Mouse (Mus musculus) forebrain, embryonic 16.5 days (tissue): ENCODE measurements around the gene Abhd11. TPM values are rescaled to one million over a fixed set of nuclear protein-coding genes. Genes with fewer than 3 reads are reported as not detected.
"Not testable (repeated sequence)": the region's sequence is repeated elsewhere in the genome, so short reads cannot be mapped to it uniquely, and the experiment has no call there.

Source experiments
- ATAC-seq: fragments of 200-750 bp; cut with Nextera tagmentation; 2 replicates; pipeline ENCODE4 v1.8.0; 2017; ENCODE audit warnings: mild to moderate bottlenecking, moderate library complexity
- H3K27ac ChIP-seq: fragments of 300-500 bp; sonication (generic); 2 replicates; pipeline ENCODE4 v1.5.1; 2014; ENCODE audit warnings: low read length, control low read depth
- H3K27me3 ChIP-seq: fragments of 300-500 bp; sonication (generic); replicated peaks from 2 replicates; pipeline ENCODE4 v1.6.1; 2014; ENCODE audit warnings: low read length; ENCODE audit not compliant: control insufficient read depth, insufficient read depth
- H3K36me3 ChIP-seq: fragments of 300-500 bp; sonication (generic); 2 replicates; pipeline ENCODE4 v1.6.1; 2014; ENCODE audit not compliant: control insufficient read depth, insufficient read depth
- H3K4me1 ChIP-seq: fragments of 300-500 bp; sonication (generic); replicated peaks from 2 replicates; pipeline ENCODE4 v1.6.1; 2014; ENCODE audit warnings: low read length; ENCODE audit not compliant: control insufficient read depth, insufficient read depth
- H3K4me2 ChIP-seq: fragments of 300-500 bp; sonication (generic); 2 replicates; pipeline ENCODE4 v1.6.1; 2014; ENCODE audit warnings: mild to moderate bottlenecking, low read length, control low read depth
- H3K4me3 ChIP-seq: fragments of 300-500 bp; sonication (generic); replicated peaks from 2 replicates; pipeline ENCODE4 v1.5.1; 2014; ENCODE audit warnings: mild to moderate bottlenecking, low read length, control low read depth
- H3K9ac ChIP-seq: fragments of 300-500 bp; sonication (generic); replicated peaks from 2 replicates; pipeline ENCODE4 v1.6.1; 2014; ENCODE audit warnings: low read depth, low read length, control low read depth
- H3K9me3 ChIP-seq: fragments of 300-500 bp; sonication (generic); 2 replicates; pipeline ENCODE4 v1.6.1; 2016; ENCODE audit warnings: low read length; ENCODE audit not compliant: control insufficient read depth
- WGBS: fragments of 180-500 bp; shearing (Covaris S2); extraction: QIAGEN DNeasy Blood & Tissue Kit; methylation state at CpG from one replicate; pipeline ENCODE4 v1.1.7; 2014; 5-methylcytosine and 5-hydroxymethylcytosine counted together
- polyA plus RNA-seq: library from polyadenylated mRNA; unstranded; fragments of >200 nt; fragmentation: Nextera tagmentation; extraction: Ambion mirVana; gene quantifications from 2 replicates; pipeline ENCODE4 v1.2.1, GENCODE M21; 2015

Abhd11 gene
- 70.6 and 78.0 TPM in 2 replicates for polyA plus RNA-seq

- H3K27ac ChIP-seq: peak within 1 kb of the TSS; percentile 99
- peak; percentile 90 for ATAC-seq
- 0 out of 2 replicates have a peak, but pooled peaks cover 2% of the 10 kb centered on the region for H3K27me3 ChIP-seq
- H3K4me2 ChIP-seq: peak within 1 kb of the TSS; percentile 56
- H3K9ac ChIP-seq: peak within 1 kb of the TSS; percentile 76
- peaks cover 19% of the 10 kb centered on the region for H3K4me1 ChIP-seq
- H3K9me3 ChIP-seq: no peaks in the 10 kb centered on the region
- no peaks in the 10 kb centered on the region for H3K36me3 ChIP-seq
- WGBS: under 1% methylated on average over 52 of the region's 52 CpGs
- H3K4me3 ChIP-seq: peak within 1 kb of the TSS; percentile 80
Measured at GRCm38 (mm10) chr5:135008671-135009589, at the start of gene Abhd11. Gene Abhd11 (plus strand): TSS chr5:135009152.

DNA sequence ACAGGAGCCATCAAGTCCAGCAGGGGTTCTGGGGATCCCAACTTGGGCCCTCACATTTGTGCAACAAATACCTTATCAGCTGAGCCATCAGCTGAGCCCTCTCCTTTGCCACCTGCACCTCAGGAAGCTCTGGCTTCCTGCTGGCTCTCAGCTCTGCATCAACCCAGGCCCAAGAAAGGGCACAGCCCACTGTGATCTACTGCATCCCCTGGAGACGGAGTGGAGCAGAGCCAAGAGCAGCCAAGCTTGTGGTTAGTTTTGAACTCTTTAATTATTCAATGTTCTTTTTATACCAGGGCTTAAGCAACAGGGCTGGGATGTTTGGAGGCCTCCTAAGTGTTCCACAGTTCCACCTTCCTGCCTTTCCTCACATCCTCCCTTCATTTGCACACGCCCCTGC, 48.5 kb upstream of the Abhd11 start:
- 73% methylated on average over 2 of the region's 2 CpGs for WGBS
- Histone ChIP-seq H3K9me3 (no peaks in the 10 kb centered on the region), H3K4me2 (no peak overlapping the region), H3K27ac (no peak overlapping the region), H3K4me1 (no peaks in the 10 kb centered on the region), H3K9ac (no peak overlapping the region), H3K4me3 (no peak overlapping the region), H3K27me3 (no peaks in the 10 kb centered on the region), H3K36me3 (no peaks in the 10 kb centered on the region)
- no peak for ATAC-seq

GRCm38 (mm10) chr5:134961519-134961918, 47.4 kb upstream of the Abhd11 start:
- H3K36me3 ChIP-seq: no peaks in the 10 kb centered on the region
- H3K9ac ChIP-seq: no peak overlapping the region
- H3K27me3 ChIP-seq: 0 out of 2 replicates have a peak, but pooled peaks cover 2% of the 10 kb centered on the region
- WGBS: 95% methylated on average over 2 of the region's 2 CpGs
- H3K9me3 ChIP-seq: no peaks in the 10 kb centered on the region
- H3K4me3 ChIP-seq: no peak overlapping the region
- no peak overlapping the region for H3K27ac ChIP-seq
- ATAC-seq: no peak
- H3K4me2 ChIP-seq: no peak overlapping the region
- H3K4me1 ChIP-seq: peaks cover 7% of the 10 kb centered on the region

DNA sequence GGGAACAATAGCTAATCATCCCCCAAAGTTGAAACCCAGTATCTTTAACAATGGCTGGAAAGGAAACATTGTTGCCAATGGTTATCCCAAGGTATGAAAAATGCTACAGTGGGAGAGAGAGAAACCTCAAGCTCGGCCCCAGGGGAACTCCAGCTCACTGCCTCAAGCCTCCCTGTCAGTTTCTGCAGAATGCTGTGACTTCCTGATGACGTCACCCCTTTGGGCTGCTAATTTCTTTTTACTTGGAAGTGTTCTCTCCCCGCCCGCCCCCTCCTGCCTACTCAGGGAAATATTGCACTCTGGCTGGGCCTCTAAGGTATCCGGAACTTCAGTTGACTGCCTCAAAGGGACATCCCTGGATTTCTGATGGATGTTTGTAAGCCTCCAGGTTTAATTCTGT, 45.4 kb upstream of the Abhd11 start:
- H3K4me1 ChIP-seq: peaks cover 7% of the 10 kb centered on the region
- WGBS: 21% methylated on average over 5 of the region's 5 CpGs
- 0 out of 2 replicates have a peak, but pooled peaks cover 3% of the 10 kb centered on the region for H3K27me3 ChIP-seq
- H3K9ac ChIP-seq: no peak overlapping the region
- no peaks in the 10 kb centered on the region for H3K9me3 ChIP-seq
- H3K27ac ChIP-seq: no peak overlapping the region
- H3K4me2 ChIP-seq: no peak overlapping the region
- ATAC-seq: no peak
- no peaks in the 10 kb centered on the region for H3K36me3 ChIP-seq
- H3K4me3 ChIP-seq: no peak overlapping the region

- not testable (repeated sequence) for H3K9ac ChIP-seq, H3K4me3 ChIP-seq, H3K27me3 ChIP-seq, H3K4me1 ChIP-seq, H3K4me2 ChIP-seq, ATAC-seq, H3K36me3 ChIP-seq, H3K9me3 ChIP-seq, H3K27ac ChIP-seq
Measured at GRCm38 (mm10) chr5:134964655-134965054, 44.3 kb upstream of the Abhd11 start.

- no peak for ATAC-seq
- H3K27me3 ChIP-seq: 0 out of 2 replicates have a peak, but pooled peaks cover 3% of the 10 kb centered on the region
- peak overlapping the region; percentile 42 for H3K4me2 ChIP-seq
- no peaks in the 10 kb centered on the region for H3K36me3 ChIP-seq
- no peak overlapping the region for H3K9ac ChIP-seq
- peaks cover 7% of the 10 kb centered on the region for H3K4me1 ChIP-seq
- H3K9me3 ChIP-seq: no peaks in the 10 kb centered on the region
- H3K27ac ChIP-seq: no peak overlapping the region
- WGBS: 8% methylated on average over 10 of the region's 10 CpGs
- H3K4me3 ChIP-seq: no peak overlapping the region; the same call in 1 of the 2 replicates
Measured at GRCm38 (mm10) chr5:134965473-134965851, 43.5 kb upstream of the Abhd11 start.

- WGBS: 4% methylated on average over 33 of the region's 33 CpGs
- Histone ChIP-seq H3K4me1 (peaks cover 7% of the 10 kb centered on the region), H3K4me2 (peak overlapping the region; percentile 42), H3K9me3 (no peaks in the 10 kb centered on the region), H3K9ac (no peak overlapping the region), H3K27me3 (0 out of 2 replicates have a peak, but pooled peaks cover 3% of the 10 kb centered on the region), H3K36me3 (no peaks in the 10 kb centered on the region), H3K4me3 (peak overlapping the region; percentile 30), H3K27ac (no peak overlapping the region)
- ATAC-seq: 0 out of 2 replicates have a peak, but pooled peaks have one; percentile 33
Measured at GRCm38 (mm10) chr5:134965852-134966821, 42.8 kb upstream of the Abhd11 start.

- Histone ChIP-seq H3K4me2 (no peak overlapping the region), H3K36me3 (no peaks in the 10 kb centered on the region), H3K27ac (no peak overlapping the region), H3K4me3 (no peak overlapping the region), H3K9ac (no peak overlapping the region), H3K9me3 (no peaks in the 10 kb centered on the region), H3K27me3 (0 out of 2 replicates have a peak, but pooled peaks cover 3% of the 10 kb centered on the region), H3K4me1 (peaks cover 7% of the 10 kb centered on the region)
- WGBS: 84% methylated on average over 20 of the region's 20 CpGs
- ATAC-seq: no peak
Measured at GRCm38 (mm10) chr5:134967164-134967944, 41.6 kb upstream of the Abhd11 start.
